ENCODE assay signal across 9 mouse cellular contexts in genomic region chr1:184825093-184825492, GRCm38 (mm10). TPM values are rescaled to one million over a fixed set of nuclear protein-coding genes. Genes with fewer than 3 reads are reported as not detected.
DNase-seq lines count a peak whose midpoint lies in the region; ATAC-seq and TF ChIP-seq lines count a peak whose summit lies in the region.
"Had no signal": no experiment of that assay in that cellular context is flagged by ENCODE, and none has a peak within 500 bp of the region (broad histone marks: within the 10 kb centered on the region; RNA-seq: fewer than 3 reads in every experiment).

No protein-coding gene starts in this region.

- peak; percentile 83 for TF ChIP-seq CTCF in forebrain, postnatal 0 days (IDR thresholded peaks at IDR 0.05; ENCODE audit: low read depth)
- peak; percentile 73; the same call in 1 of the 2 replicates for TF ChIP-seq CTCF in kidney, postnatal 0 days (IDR thresholded peaks at IDR 0.05; ENCODE audit: low read depth)

- no peak overlapping the region for H3K4me3 ChIP-seq in forebrain, postnatal 0 days (ENCODE audit: low read depth, low read length)
- no peak overlapping the region for H3K4me3 ChIP-seq in kidney, postnatal 0 days (replicated peaks; ENCODE audit: low read depth, low read length)
- H3K4me3 ChIP-seq: stomach, embryonic 15.5 days had no signal

- no peak overlapping the region for H3K27ac ChIP-seq in forebrain, postnatal 0 days (ENCODE audit: low read depth, low read length)
- H3K27ac ChIP-seq in kidney, postnatal 0 days, result no peak overlapping the region

- H3K4me2 ChIP-seq in forebrain, postnatal 0 days (ENCODE audit: low read depth), result peak overlapping the region; percentile 11; the same call in 1 of the 2 replicates
- peak overlapping the region; percentile 21; the same call in 1 of the 2 replicates for H3K4me2 ChIP-seq in kidney, postnatal 0 days (ENCODE audit: low read length)
- H3K4me2 ChIP-seq: stomach, embryonic 15.5 days had no signal

- H3K9ac ChIP-seq in forebrain, postnatal 0 days, result no peak overlapping the region
- H3K9ac ChIP-seq in kidney, postnatal 0 days (ENCODE audit: low read depth, low read length), result no peak overlapping the region
- H3K9ac ChIP-seq: stomach, embryonic 15.5 days had no signal

- 0 out of 2 replicates have a peak, but pooled peaks cover 8% of the 10 kb centered on the region for H3K36me3 ChIP-seq in forebrain, postnatal 0 days (ENCODE audit: insufficient read depth)
- peaks cover 14% of the 10 kb centered on the region; the same call in 1 of the 2 replicates for H3K36me3 ChIP-seq in kidney, postnatal 0 days (ENCODE audit: insufficient read depth, low read length)

- ATAC-seq in frontal cortex, adult (ENCODE audit: low TSS enrichment), result 0 out of 2 replicates have a peak, but pooled peaks have one; percentile 19
- ATAC-seq in forebrain, postnatal 0 days, result peak; percentile 82
- ATAC-seq in kidney, postnatal 0 days (replicated peaks; ENCODE audit: low FRiP score, low read depth), result no peak
- peak; percentile 48; the same call in 1 of the 2 replicates for ATAC-seq in megakaryocyte-erythroid progenitor cell, adult 5-6 weeks (replicated peaks; ENCODE audit: low FRiP score, low TSS enrichment, poor library complexity, severe bottlenecking)

- no peaks in the 10 kb centered on the region for H3K27me3 ChIP-seq in forebrain, postnatal 0 days (ENCODE audit: insufficient read depth, low read length)
- no peaks in the 10 kb centered on the region for H3K27me3 ChIP-seq in kidney, postnatal 0 days (ENCODE audit: insufficient read depth, low read length)
- H3K27me3 ChIP-seq: stomach, embryonic 15.5 days had no signal

- H3K9me3 ChIP-seq in forebrain, postnatal 0 days (ENCODE audit: low read length), result no peaks in the 10 kb centered on the region
- H3K9me3 ChIP-seq in kidney, postnatal 0 days (replicated peaks; ENCODE audit: low read length), result no peaks in the 10 kb centered on the region
- H3K9me3 ChIP-seq: stomach, embryonic 15.5 days had no signal

- DNase-seq in frontal cortex, postnatal 14 days (ENCODE audit: low spot score in 2 of 2), result no peak
- DNase-seq in 416B (ENCODE audit: low read depth), result peak; percentile 64
- DNase-seq in adrenal gland, postnatal 36 days, result peak; percentile 34 to 61
- peak; percentile 84 for DNase-seq in forebrain, postnatal 0 days
- peak; percentile 80 for DNase-seq in kidney, postnatal 0 days (ENCODE audit: low spot score)
- peak; percentile 49 for DNase-seq in yolk sac, embryonic 10.5 days (ENCODE audit: low spot score)

- WGBS in forebrain, postnatal 0 days, result 16% methylated on average over 11 of the region's 11 CpGs
- 26% methylated on average over 11 of the region's 11 CpGs for WGBS in kidney, postnatal 0 days

- no peaks in the 10 kb centered on the region for H3K4me1 ChIP-seq in forebrain, postnatal 0 days (ENCODE audit: insufficient read depth)
- H3K4me1 ChIP-seq in kidney, postnatal 0 days (replicated peaks; ENCODE audit: insufficient read depth, low read length), result 0 out of 2 replicates have a peak, but pooled peaks cover 3% of the 10 kb centered on the region

RNA-seq across cellular contexts. Expression of gene Marc1, which starts 14.0 kb away (rescaled TPM):
- 1 to 10 TPM; 3.7 to 7.4 TPM for total RNA-seq in adrenal gland, postnatal 36 days (2021)
- total RNA-seq in forebrain, postnatal 0 days (2014; rRNA removed), result 0.15 and 0.24 TPM in 2 replicates
- polyA plus RNA-seq in forebrain, postnatal 0 days (2015; fragmentation: Nextera tagmentation; extraction: Ambion mirVana), result 0.11 and 0.45 TPM in 2 replicates
- polyA plus RNA-seq in kidney, postnatal 0 days (2015; fragmentation: Nextera tagmentation; extraction: Ambion mirVana), result 0.23 and 0.29 TPM in 2 replicates
- not detected in 2 replicates for total RNA-seq in megakaryocyte-erythroid progenitor cell, adult 5-6 weeks (2014; fragmentation: Nextera tagmentation)
- total RNA-seq in megakaryocyte-erythroid progenitor cell, adult 5-6 weeks (2017), result not detected in 2 replicates

RNA-seq across cellular contexts. Expression of gene Marc2, which starts 21.2 kb away (rescaled TPM):
- total RNA-seq in adrenal gland, postnatal 36 days (2021), result 100 to 1,000 TPM; 380 to 404 TPM
- total RNA-seq in forebrain, postnatal 0 days (2014; rRNA removed), result 60.1 and 65.5 TPM in 2 replicates
- polyA plus RNA-seq in forebrain, postnatal 0 days (2015; fragmentation: Nextera tagmentation; extraction: Ambion mirVana), result 138 and 139 TPM in 2 replicates
- polyA plus RNA-seq in kidney, postnatal 0 days (2015; fragmentation: Nextera tagmentation; extraction: Ambion mirVana), result 318 and 327 TPM in 2 replicates
- total RNA-seq in megakaryocyte-erythroid progenitor cell, adult 5-6 weeks (2014; fragmentation: Nextera tagmentation), result 166 and 271 TPM in 2 replicates
- 101 and 114 TPM in 2 replicates for total RNA-seq in megakaryocyte-erythroid progenitor cell, adult 5-6 weeks (2017)

RNA-seq across cellular contexts. Expression of gene C130074G19Rik, which starts 57.9 kb away (rescaled TPM):
- total RNA-seq in adrenal gland, postnatal 36 days (2021), result 10 to 100 TPM; 26.6 to 32.5 TPM
- total RNA-seq in forebrain, postnatal 0 days (2014; rRNA removed), result 9.5 and 10.7 TPM in 2 replicates
- 0.94 and 1.2 TPM in 2 replicates for polyA plus RNA-seq in forebrain, postnatal 0 days (2015; fragmentation: Nextera tagmentation; extraction: Ambion mirVana)
- 7.4 and 7.6 TPM in 2 replicates for polyA plus RNA-seq in kidney, postnatal 0 days (2015; fragmentation: Nextera tagmentation; extraction: Ambion mirVana)
- not detected in 2 replicates for total RNA-seq in megakaryocyte-erythroid progenitor cell, adult 5-6 weeks (2014; fragmentation: Nextera tagmentation)
- not detected in 2 replicates for total RNA-seq in megakaryocyte-erythroid progenitor cell, adult 5-6 weeks (2017)

Comparison
In these comparisons a context has a peak if more than half of its experiments do, and no peak if none do; other contexts are left out.
1. DNase-seq: peak in 416B (single experiment), adrenal gland, postnatal 36 days (2 of 2), forebrain, postnatal 0 days (single experiment), kidney, postnatal 0 days (single experiment) and yolk sac, embryonic 10.5 days (single experiment); none in frontal cortex, postnatal 14 days (0 of 2).
2. RNA of gene C130074G19Rik, which starts 57.9 kb away (total RNA-seq): 26.6 to 32.5 TPM in adrenal gland, postnatal 36 days and 9.5 to 10.7 TPM in forebrain, postnatal 0 days; not detected in megakaryocyte-erythroid progenitor cell, adult 5-6 weeks; every median in the first group is over 10 times any median in the second.